Mouse (Mus musculus) spleen, adult 18-20 months (tissue): ENCODE measurements around the gene Lif.

ENCODE experiments used
- DNase-seq, 2 experiments: peaks; one replicate each; pipeline ENCODE4 v3.0.0; 2022; ENCODE audit warnings: mixed read lengths in 2 of 2

Gene Lif

GRCm38 (mm10) chr11:4256846-4257607 is at the start of gene Lif:
Gene Lif, plus strand, starts transcription at chr11:4257557.
- no peak for DNase-seq

DNA sequence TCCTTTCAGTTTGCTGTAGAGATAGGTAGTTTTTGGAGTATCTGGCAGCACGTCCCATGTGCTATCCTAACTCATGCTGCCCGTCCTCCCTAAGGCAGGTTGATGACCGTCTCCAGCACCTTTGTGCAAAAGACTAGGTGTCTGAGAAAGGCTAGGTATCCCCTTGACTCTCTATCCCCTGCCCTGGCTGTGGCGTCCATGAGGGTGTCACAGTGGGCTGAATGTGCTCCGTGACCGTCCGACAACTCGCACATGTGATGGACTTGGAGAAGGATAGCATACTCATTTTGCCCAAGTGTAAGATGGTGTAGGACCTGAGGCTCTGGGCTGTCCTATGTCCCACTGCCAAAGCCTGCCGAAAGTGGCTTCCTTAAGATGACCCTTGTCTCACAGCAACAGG is 49.7 kb upstream of the Lif start:
- no peak for DNase-seq

GRCm38 (mm10) chr11:4209556-4209955 is 47.8 kb upstream of the Lif start:
- no peak for DNase-seq

GRCm38 (mm10) chr11:4210786-4211185 is 46.6 kb upstream of the Lif start:
- DNase-seq = no peak

- no peak for DNase-seq
Measured at GRCm38 (mm10) chr11:4213107-4213506, 44.2 kb upstream of the Lif start.

GRCm38 (mm10) chr11:4214572-4214971 is 42.8 kb upstream of the Lif start:
- no peak for DNase-seq

DNA sequence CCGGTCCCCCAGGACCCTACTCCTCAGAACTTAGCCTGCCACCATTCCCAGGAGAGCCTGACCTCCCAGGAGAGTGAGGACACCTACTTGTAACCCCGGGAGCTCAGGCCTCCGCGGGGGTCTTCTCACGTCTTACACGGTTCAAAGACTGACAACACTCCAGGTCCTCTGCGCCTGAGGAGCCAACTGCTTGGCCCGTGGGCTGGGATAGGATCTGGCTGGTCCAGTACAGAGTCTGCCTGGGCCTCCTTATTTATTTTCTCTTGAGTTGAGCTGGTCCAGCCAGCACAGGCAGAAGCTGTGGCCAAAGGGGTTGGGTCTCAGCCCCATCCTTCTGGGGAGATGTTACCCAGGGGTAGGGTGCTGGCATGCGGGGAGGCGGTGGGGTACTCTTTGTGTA is 42.3 kb upstream of the Lif start:
- DNase-seq = no peak

DNA sequence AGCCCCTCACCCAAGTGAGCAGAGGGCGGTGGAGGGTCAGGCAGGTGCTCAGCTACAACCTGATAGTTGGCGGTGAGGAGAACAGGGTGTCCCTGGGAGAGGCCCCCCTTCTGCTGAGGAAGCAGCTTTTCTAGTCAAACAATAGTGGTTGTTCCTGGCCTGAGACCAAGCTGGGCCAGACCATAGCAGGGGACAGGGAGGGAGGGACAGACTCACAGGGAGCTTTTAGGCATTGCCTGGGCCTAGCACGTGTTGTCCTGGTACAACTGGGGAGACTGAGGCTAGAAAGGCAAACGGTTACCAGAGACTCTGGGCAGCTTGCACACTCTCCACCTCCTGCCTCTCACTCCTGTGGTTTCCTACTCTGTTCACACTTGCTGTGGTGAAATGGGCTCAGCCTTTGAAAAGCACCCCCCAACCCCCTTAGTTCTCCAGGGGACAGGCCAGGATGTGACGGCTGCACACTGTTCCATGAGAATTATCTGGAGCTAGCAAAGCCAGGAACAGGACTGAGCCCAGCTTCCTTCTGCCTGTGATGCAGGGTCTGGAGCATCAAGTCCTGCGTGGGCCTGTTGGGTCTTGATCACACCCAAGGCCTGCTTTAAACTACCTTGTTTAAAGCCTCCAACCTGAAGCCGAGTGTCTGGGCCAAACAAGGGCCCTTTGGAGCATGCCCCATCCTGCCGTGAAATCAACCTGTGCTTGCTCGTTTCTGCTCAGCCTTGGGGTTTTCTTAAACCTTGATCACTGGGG is 40.9 kb upstream of the Lif start:
- no peak for DNase-seq

DNA sequence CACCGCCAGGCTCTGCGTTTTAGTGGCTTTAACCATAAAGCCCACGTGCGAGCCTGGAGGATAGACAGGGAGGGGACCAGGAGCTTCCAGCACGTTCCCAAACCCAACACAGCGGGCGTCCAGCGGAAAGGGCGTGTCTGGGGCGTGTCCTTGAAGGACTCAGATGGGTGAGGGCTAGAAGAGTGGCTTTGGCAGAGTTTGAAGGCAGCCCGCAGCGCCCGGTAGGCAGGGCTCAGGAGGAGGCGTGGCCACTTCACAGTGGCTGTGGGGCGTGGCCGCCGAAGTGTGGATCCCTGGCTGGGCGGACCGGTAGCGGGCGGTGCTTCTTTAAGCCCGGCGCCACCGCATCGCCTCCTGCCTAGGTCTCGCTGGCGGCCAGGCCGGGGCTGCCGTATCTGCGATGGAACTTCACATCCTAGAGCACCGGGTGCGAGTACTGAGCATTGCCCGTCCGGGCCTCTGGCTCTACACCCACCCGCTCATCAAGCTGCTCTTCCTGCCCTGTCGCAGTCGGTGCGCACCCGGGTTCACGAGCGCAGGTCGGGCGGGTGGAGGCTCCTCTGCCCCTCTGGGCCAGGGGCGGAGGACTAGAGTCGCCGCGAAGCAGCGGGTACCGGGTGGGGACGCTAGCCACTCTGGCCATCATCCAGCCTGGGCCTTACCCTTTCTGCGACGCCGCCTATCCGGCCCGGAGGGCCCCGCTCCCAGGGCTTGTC is 39.3 kb upstream of the Lif start, which contains the start of gene Castor1:
TSS of gene Castor1 (plus strand) at position 312 of the 716 bp plus-strand sequence.
- DNase-seq = peak; percentile 87 to 91

DNA sequence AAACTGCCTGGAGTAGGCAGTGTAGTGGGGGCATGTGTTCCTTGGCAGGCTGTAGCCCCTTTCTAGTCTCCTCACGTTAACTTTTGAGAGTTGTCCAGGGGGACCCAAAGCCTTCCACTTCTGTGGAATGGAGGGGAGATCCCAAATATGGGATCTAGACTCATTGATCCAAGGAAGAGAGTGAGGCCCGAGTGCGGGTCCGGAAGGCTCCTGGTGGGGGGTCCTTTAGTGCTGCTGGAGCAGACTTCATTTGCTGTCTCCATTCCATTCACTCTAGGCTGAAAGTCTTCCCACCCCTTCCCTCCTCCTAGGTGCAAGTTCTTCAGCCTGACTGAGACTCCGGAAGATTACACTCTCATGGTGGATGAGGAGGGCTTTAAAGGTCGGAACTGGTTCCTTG is 38.7 kb upstream of the Lif start:
- DNase-seq = no peak

GRCm38 (mm10) chr11:4219317-4219751 is 38.0 kb upstream of the Lif start:
- DNase-seq = peak; percentile 46 to 68

- DNase-seq = no peak
Measured at GRCm38 (mm10) chr11:4219908-4220307, 37.4 kb upstream of the Lif start.

- peak; percentile 75 to 94 for DNase-seq
Measured at GRCm38 (mm10) chr11:4220443-4221400, 36.6 kb upstream of the Lif start.

- DNase-seq = no peak
Measured at GRCm38 (mm10) chr11:4222046-4222950, 35.1 kb upstream of the Lif start.

DNA sequence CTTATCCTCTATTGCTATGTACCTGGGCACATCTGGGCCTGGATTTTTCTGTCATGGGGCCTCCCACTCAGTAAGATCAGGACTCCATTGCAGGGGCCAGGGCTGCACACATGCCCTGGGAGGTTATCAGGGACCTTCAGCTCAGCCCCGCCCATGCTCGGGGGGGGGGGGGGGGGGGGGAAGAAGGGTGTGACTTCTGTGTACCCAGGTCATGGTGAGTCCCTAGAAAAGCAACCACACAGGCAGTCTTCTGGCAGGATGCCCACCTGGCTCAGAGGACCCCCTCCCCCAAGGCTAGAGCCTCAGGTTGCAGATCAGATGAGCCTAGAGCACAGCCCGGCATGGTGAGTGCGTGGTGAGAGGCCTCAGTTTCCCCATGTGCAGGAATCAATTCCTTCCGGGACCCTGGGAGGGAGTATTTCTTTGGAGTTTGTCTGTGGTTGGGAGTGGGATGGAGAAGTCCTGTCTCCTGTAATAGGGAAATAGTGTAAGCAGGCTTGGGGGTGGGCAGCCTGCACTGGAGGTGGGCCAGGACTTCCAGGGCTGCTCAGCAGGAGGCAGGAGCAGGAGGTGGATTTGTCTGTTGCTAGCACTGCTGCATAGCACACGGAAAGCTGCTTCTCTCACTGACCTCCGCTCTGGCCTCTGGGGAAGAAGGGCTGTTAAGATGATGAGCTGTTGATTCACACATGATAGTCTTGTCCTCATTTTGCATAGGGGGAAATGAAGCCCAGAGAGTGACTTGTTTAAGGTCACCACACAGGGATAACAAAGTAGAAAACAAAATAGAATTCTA is 33.8 kb upstream of the Lif start:
- no peak for DNase-seq

DNA sequence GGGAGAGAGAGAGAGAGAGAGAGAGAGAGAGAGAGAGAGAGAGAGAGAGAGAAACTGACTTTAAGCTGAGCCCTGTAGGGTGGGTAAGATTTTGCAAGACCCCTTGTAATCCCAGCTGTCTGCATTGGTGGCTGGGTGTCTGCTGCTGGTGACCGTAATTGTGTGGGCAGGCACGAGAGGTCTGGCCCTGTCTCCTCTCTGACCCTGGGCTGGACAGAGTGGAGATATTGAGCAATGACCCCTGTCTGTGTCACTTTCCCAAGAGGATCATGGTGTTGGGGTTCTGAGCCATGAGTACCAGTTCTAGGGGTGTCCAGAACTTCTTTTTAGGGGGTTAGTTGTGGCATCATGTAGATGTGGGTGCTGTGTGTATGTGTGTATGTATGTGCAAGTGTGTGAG is 33.1 kb upstream of the Lif start:
- DNase-seq = no peak

- DNase-seq = no peak
Measured at GRCm38 (mm10) chr11:4226569-4227325, 30.6 kb upstream of the Lif start.

GRCm38 (mm10) chr11:4228463-4228862 is 28.9 kb upstream of the Lif start:
- DNase-seq = no peak

DNA sequence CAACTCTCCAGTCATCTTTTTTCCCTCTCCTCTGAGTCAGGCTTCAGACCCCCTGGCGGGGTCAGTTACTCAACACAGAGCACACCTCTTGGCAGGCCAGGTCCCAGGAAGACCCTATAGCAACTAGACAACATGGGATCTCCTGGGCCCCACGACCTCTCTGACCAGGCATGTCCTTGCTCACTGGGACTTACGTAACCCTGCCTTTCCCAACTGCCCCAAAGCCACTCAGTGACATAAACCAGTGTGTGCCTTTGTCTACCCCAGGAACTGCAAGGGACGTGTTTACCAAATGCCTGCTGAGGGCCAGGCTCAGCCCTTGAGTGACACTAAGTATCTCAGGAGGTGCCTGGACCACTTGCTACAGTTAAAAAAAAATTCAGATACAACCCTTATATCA is 27.5 kb upstream of the Lif start:
- DNase-seq = no peak

DNA sequence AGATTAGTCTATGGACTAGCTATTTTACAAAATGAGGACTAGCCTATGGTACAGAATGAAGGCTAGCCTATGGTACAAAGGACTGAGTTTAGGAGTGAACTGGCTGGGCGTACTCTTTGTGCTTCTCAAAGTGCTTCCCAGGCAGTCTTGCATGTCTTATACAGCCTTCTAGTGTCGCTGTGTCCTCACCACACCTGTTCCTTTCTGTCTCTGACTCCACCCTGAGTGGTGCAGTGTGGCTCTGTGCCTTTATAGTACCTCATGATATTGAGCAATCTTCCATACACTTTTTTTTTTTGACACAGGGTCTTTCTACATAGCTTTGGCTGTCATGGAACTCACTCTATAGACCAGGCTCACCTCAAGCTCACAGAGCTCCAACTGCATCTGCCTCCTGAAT is 25.9 kb upstream of the Lif start:
- no peak for DNase-seq
